Mouse (Mus musculus): ENCODE data around the gene Edem3.

DNA sequence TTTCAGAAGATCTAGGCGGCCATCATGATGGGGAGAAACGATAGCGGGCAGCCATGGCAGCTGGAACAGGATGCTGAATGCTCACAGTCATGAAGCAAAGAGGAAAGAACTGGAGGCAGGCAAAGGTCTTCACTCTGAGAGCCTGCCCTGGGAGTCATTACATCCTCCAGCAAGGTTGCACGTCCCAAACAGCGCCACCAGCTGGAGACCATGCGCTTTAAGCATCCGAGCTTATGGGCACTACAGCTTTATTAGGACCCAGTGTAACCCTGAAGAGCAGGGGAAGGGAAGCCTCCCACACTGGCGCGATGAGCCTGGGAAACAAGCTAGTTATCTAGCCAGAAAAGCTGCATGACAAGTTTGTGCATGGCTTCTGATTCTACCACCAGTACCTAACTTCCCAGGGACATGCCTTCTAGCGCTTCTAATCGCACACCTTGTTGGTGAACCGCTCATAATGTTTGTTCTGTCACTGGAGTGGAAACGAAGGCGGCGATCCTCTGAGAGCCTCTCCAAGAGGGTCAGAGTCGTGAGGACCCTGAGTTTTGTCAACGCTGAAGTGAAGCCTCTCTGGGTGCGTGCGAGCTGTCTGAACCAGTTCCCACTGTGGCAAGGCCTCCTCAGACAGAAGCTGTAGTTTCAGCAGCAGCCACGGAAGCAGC lies 106.3 kb downstream of the Edem3 start:
- TF ChIP-seq POLR2A (IDR thresholded peaks at IDR 0.05; ENCODE audit: extremely low read depth, insufficient read depth, low read length) (no peak), CTCF (IDR thresholded peaks at IDR 0.05; ENCODE audit: low read depth, low read length) (no peak)
